ENCODE assay signal across 7 mouse cellular contexts in genomic region chr3:100768170-100768624, GRCm38 (mm10). TPM values are rescaled to one million over a fixed set of nuclear protein-coding genes. Genes with fewer than 3 reads are reported as not detected.
A peak's percentile ranks its signal among the peaks of the same experiment; 100 is the strongest.
DNase-seq lines count a peak whose midpoint lies in the region; ATAC-seq and TF ChIP-seq lines count a peak whose summit lies in the region.

No protein-coding gene starts in this region.

- WGBS in heart, embryonic 11.5 days (ENCODE audit: insufficient replicate concordance): 47% methylated on average over 15 of the region's 15 CpGs
- WGBS in midbrain, embryonic 10.5 days: 29% methylated on average over 15 of the region's 15 CpGs

- H3K4me1 ChIP-seq in E14TG2a.4 (replicated peaks; ENCODE audit: low read depth, low read length): peaks cover 24% of the 10 kb centered on the region
- H3K4me1 ChIP-seq in heart, embryonic 11.5 days (ENCODE audit: control insufficient read depth, insufficient read depth, low read length): no peaks in the 10 kb centered on the region
- peaks cover 23% of the 10 kb centered on the region for H3K4me1 ChIP-seq in midbrain, embryonic 10.5 days

- no peaks in the 10 kb centered on the region for H3K36me3 ChIP-seq in E14TG2a.4 (ENCODE audit: insufficient read depth, low read length)
- H3K36me3 ChIP-seq in heart, embryonic 11.5 days (ENCODE audit: control insufficient read depth, insufficient read depth, low read length): no peaks in the 10 kb centered on the region
- H3K36me3 ChIP-seq in midbrain, embryonic 10.5 days: no peaks in the 10 kb centered on the region

- no peaks in the 10 kb centered on the region for H3K9me3 ChIP-seq in E14TG2a.4 (ENCODE audit: low read length)
- H3K9me3 ChIP-seq in heart, embryonic 11.5 days (replicated peaks; ENCODE audit: control insufficient read depth, low read length): no peaks in the 10 kb centered on the region
- no peaks in the 10 kb centered on the region for H3K9me3 ChIP-seq in midbrain, embryonic 10.5 days (replicated peaks)

- TF ChIP-seq CTCF in E14TG2a.4 (conservative IDR thresholded peaks at IDR 0.05; ENCODE audit: low read length): peak; percentile 18; the same call in 1 of the 2 replicates

- peak overlapping the region; percentile 46; the same call in 1 of the 2 replicates for H3K9ac ChIP-seq in heart, embryonic 11.5 days (ENCODE audit: low read depth, low read length)

- no peak for ATAC-seq in heart, embryonic 11.5 days (replicated peaks; ENCODE audit: insufficient number of reproducible peaks, low FRiP score, low TSS enrichment)

- peak overlapping the region; percentile 47 for H3K4me2 ChIP-seq in heart, embryonic 11.5 days

- DNase-seq in brain, adult 2 months (ENCODE audit: low read depth, low spot score): peak; percentile 74
- peak; percentile 26 to 53 for DNase-seq in kidney, postnatal 4 days
- peak; percentile 68 for DNase-seq in midbrain, embryonic 10.5 days (ENCODE audit: low spot score)
- peak; percentile 50 for DNase-seq in telencephalon, adult 2 months (ENCODE audit: low read depth, low spot score)
- no peak for DNase-seq in adrenal gland, postnatal 25 days

- H3K27me3 ChIP-seq in E14TG2a.4 (ENCODE audit: insufficient read depth, low read length): no peaks in the 10 kb centered on the region
- H3K27me3 ChIP-seq in heart, embryonic 11.5 days (ENCODE audit: control insufficient read depth, insufficient read depth, low read length): no peaks in the 10 kb centered on the region
- no peaks in the 10 kb centered on the region for H3K27me3 ChIP-seq in midbrain, embryonic 10.5 days (ENCODE audit: low read depth, poor library complexity, severe bottlenecking)

- no peak overlapping the region for H3K4me3 ChIP-seq in E14TG2a.4 (replicated peaks; ENCODE audit: low read length)
- no peak overlapping the region for H3K4me3 ChIP-seq in heart, embryonic 11.5 days (ENCODE audit: low read depth, low read length)
- peak overlapping the region; percentile 9 for H3K4me3 ChIP-seq in midbrain, embryonic 10.5 days

- H3K27ac ChIP-seq in heart, embryonic 11.5 days (ENCODE audit: low read depth, low read length): no peak overlapping the region
- H3K27ac ChIP-seq in midbrain, embryonic 10.5 days (replicated peaks): peak overlapping the region; percentile 74

RNA-seq across cellular contexts. Expression of gene Vtcn1, which starts 57.1 kb away (rescaled TPM):
- not detected in 2 replicates for polyA plus RNA-seq in heart, embryonic 11.5 days (2014; fragmentation: Nextera tagmentation; extraction: Ambion mirVana)
- polyA plus RNA-seq in midbrain, embryonic 10.5 days (2016; fragmentation: Nextera tagmentation; extraction: Ambion mirVana): 0.05 TPM in 1 of 2 replicates, not detected in the other
- total RNA-seq in adrenal gland, postnatal 25 days (2021): 0.71 TPM in 1 of 2 replicates, not detected in the other
